Mouse (Mus musculus): Measurements from ENCODE around the gene Gnb2. TPM values are rescaled to one million over a fixed set of nuclear protein-coding genes. Genes with fewer than 3 reads are reported as not detected.

Gnb2 gene
- polyA plus RNA-seq, 1 experiment from 2014 or later: 451 TPM

GRCm38 (mm10) chr5:137528247-137528968 lies 4.9 kb downstream of the Gnb2 start:
- Histone ChIP-seq H3K9ac (peak overlapping the region; percentile 21; the same call in 1 of the 2 replicates), H3K9me3 (replicated peaks) (no peaks in the 10 kb centered on the region), H3K4me2 (replicated peaks) (no peak overlapping the region), H3K4me1 (peaks cover 45% of the 10 kb centered on the region), H3K27ac (replicated peaks) (peak overlapping the region; percentile 22; the same call in 1 of the 2 replicates), H3K36me3 (peaks cover 65% of the 10 kb centered on the region), H3K4me3 (replicated peaks) (no peak overlapping the region), H3K27me3 (no peaks in the 10 kb centered on the region)
- WGBS: 80% methylated on average over 22 of the region's 22 CpGs
- no peak for ATAC-seq (ENCODE audit: insufficient number of reproducible peaks, low FRiP score, low TSS enrichment, low read depth)

DNA sequence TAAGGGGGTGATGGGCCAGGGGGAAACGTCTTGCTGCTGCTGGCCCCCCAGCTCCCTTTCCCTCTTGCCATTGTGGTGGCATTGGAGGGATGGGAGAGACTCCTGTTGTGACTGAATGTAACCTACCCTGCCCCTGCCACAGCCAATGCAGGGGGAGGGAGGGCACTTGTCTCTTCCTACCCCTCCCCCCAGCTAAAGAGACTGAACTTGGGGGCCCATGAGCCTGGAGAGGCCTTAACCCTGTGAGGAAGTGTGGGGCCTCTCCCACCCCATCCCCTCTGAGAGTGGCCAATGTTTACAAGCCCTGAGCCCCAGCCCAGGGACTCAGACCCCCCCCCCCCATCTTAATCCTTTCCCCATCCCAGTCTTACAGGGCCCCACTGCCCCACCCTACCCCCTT lies 5.9 kb downstream of the Gnb2 start:
- Histone ChIP-seq H3K9ac (no peak overlapping the region), H3K4me2 (replicated peaks) (no peak overlapping the region), H3K4me1 (peaks cover 45% of the 10 kb centered on the region), H3K27ac (replicated peaks) (no peak overlapping the region), H3K9me3 (replicated peaks) (no peaks in the 10 kb centered on the region), H3K4me3 (replicated peaks) (no peak overlapping the region), H3K36me3 (peaks cover 75% of the 10 kb centered on the region), H3K27me3 (no peaks in the 10 kb centered on the region)
- WGBS: 59% methylated on average over 1 of the region's 1 CpGs
- ATAC-seq (ENCODE audit: insufficient number of reproducible peaks, low FRiP score, low TSS enrichment, low read depth): no peak

- no peak overlapping the region for H3K4me2 ChIP-seq (replicated peaks)
- no peaks in the 10 kb centered on the region for H3K9me3 ChIP-seq (replicated peaks)
- no peak overlapping the region for H3K4me3 ChIP-seq (replicated peaks)
- no peak overlapping the region for H3K9ac ChIP-seq
- H3K27ac ChIP-seq (replicated peaks): 0 out of 2 replicates have a peak overlapping the region, but pooled peaks have one; percentile 41
- WGBS: 56% methylated on average over 16 of the region's 16 CpGs
- no peaks in the 10 kb centered on the region for H3K27me3 ChIP-seq
- peaks cover 86% of the 10 kb centered on the region for H3K36me3 ChIP-seq
- H3K4me1 ChIP-seq: peaks cover 45% of the 10 kb centered on the region
- ATAC-seq (ENCODE audit: insufficient number of reproducible peaks, low FRiP score, low TSS enrichment, low read depth): no peak
Observed at GRCm38 (mm10) chr5:137526192-137526936, 6.9 kb downstream of the Gnb2 start.

- no peak overlapping the region for H3K4me2 ChIP-seq (replicated peaks)
- H3K36me3 ChIP-seq: peaks cover 94% of the 10 kb centered on the region
- no peaks in the 10 kb centered on the region for H3K9me3 ChIP-seq (replicated peaks)
- H3K4me1 ChIP-seq: peaks cover 43% of the 10 kb centered on the region
- WGBS: 77% methylated on average over 16 of the region's 16 CpGs
- ATAC-seq (ENCODE audit: insufficient number of reproducible peaks, low FRiP score, low TSS enrichment, low read depth): no peak
- no peak overlapping the region for H3K9ac ChIP-seq
- no peak overlapping the region for H3K4me3 ChIP-seq (replicated peaks)
- no peaks in the 10 kb centered on the region for H3K27me3 ChIP-seq
- H3K27ac ChIP-seq (replicated peaks): peak overlapping the region; percentile 17; the same call in 1 of the 2 replicates
Observed at GRCm38 (mm10) chr5:137525511-137525910, 7.8 kb downstream of the Gnb2 start.

DNA sequence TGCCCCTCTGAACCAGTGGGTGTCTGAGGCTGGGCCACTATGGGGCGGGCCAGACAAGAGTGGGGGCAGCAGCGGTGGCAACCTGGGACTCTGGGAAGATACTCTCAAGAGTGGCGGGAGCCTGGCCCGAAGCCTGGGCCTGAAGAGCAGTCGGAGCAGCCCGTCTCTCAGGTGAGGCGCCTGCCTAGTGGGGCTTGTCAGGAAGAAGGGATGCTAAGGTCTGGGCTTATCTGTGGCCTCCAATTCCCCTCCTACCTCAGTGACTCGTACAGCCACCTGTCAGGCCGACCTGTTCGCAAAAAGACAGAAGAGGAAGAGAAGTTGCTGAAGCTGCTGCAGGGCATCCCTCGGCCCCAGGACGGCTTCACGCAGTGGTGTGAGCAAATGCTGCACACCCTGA lies 8.6 kb downstream of the Gnb2 start:
- H3K27me3 ChIP-seq: no peaks in the 10 kb centered on the region
- peaks cover 35% of the 10 kb centered on the region for H3K4me1 ChIP-seq
- ATAC-seq (ENCODE audit: insufficient number of reproducible peaks, low FRiP score, low TSS enrichment, low read depth): no peak
- peak overlapping the region; percentile 17; the same call in 1 of the 2 replicates for H3K27ac ChIP-seq (replicated peaks)
- H3K4me2 ChIP-seq (replicated peaks): no peak overlapping the region
- 86% methylated on average over 13 of the region's 13 CpGs for WGBS
- no peaks in the 10 kb centered on the region for H3K9me3 ChIP-seq (replicated peaks)
- H3K36me3 ChIP-seq: peaks cover 97% of the 10 kb centered on the region
- H3K9ac ChIP-seq: no peak overlapping the region
- H3K4me3 ChIP-seq (replicated peaks): no peak overlapping the region

GRCm38 (mm10) chr5:137524251-137524515 lies 9.1 kb downstream of the Gnb2 start:
- Histone ChIP-seq H3K27me3 (no peaks in the 10 kb centered on the region), H3K36me3 (peaks cover 97% of the 10 kb centered on the region), H3K4me2 (replicated peaks) (no peak overlapping the region), H3K9ac (no peak overlapping the region), H3K27ac (replicated peaks) (no peak overlapping the region), H3K4me1 (peaks cover 30% of the 10 kb centered on the region), H3K4me3 (replicated peaks) (no peak overlapping the region), H3K9me3 (replicated peaks) (no peaks in the 10 kb centered on the region)
- ATAC-seq (ENCODE audit: insufficient number of reproducible peaks, low FRiP score, low TSS enrichment, low read depth): no peak
- WGBS: 85% methylated on average over 8 of the region's 8 CpGs

GRCm38 (mm10) chr5:137523396-137524250 lies 9.7 kb downstream of the Gnb2 start:
- H3K27me3 ChIP-seq: no peaks in the 10 kb centered on the region
- H3K36me3 ChIP-seq: peaks cover 97% of the 10 kb centered on the region
- 82% methylated on average over 25 of the region's 25 CpGs for WGBS
- no peak overlapping the region for H3K27ac ChIP-seq (replicated peaks)
- no peaks in the 10 kb centered on the region for H3K9me3 ChIP-seq (replicated peaks)
- ATAC-seq (ENCODE audit: insufficient number of reproducible peaks, low FRiP score, low TSS enrichment, low read depth): no peak
- H3K4me3 ChIP-seq (replicated peaks): no peak overlapping the region
- no peak overlapping the region for H3K4me2 ChIP-seq (replicated peaks)
- no peak overlapping the region for H3K9ac ChIP-seq
- peaks cover 24% of the 10 kb centered on the region for H3K4me1 ChIP-seq

GRCm38 (mm10) chr5:137522711-137523110 lies 10.6 kb downstream of the Gnb2 start:
- WGBS: 74% methylated on average over 11 of the region's 11 CpGs
- Histone ChIP-seq H3K27ac (replicated peaks) (no peak overlapping the region), H3K4me1 (peaks cover 17% of the 10 kb centered on the region; the same call in 1 of the 2 replicates), H3K36me3 (peaks cover 97% of the 10 kb centered on the region), H3K4me2 (replicated peaks) (no peak overlapping the region), H3K27me3 (no peaks in the 10 kb centered on the region), H3K4me3 (replicated peaks) (no peak overlapping the region), H3K9me3 (replicated peaks) (no peaks in the 10 kb centered on the region), H3K9ac (no peak overlapping the region)
- ATAC-seq (ENCODE audit: insufficient number of reproducible peaks, low FRiP score, low TSS enrichment, low read depth): no peak

DNA sequence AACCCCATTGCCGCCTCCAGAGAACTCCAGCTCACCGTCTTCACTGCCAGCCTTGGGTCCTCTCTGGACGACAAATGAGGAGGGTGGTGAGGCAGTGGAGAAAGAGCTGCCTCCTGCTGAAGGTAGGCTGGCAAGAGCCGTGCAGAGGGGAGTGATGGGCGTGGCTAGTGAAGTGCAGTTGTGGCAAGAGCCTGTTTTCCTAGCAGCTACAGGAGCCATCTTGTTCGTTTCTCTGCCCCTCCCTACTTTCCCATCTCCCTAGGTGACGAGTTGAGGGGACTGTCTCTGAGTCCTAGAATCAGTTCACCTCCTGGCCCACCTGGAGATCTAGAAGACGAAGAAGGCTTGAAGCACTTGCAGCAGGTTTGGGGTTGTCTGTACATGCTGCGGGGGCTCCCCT lies 11.4 kb downstream of the Gnb2 start:
- ATAC-seq (ENCODE audit: insufficient number of reproducible peaks, low FRiP score, low TSS enrichment, low read depth): no peak
- Histone ChIP-seq H3K9ac (no peak overlapping the region), H3K9me3 (replicated peaks) (no peaks in the 10 kb centered on the region), H3K4me2 (replicated peaks) (no peak overlapping the region), H3K4me1 (peaks cover 12% of the 10 kb centered on the region; the same call in 1 of the 2 replicates), H3K27me3 (no peaks in the 10 kb centered on the region), H3K36me3 (peaks cover 93% of the 10 kb centered on the region), H3K4me3 (replicated peaks) (no peak overlapping the region), H3K27ac (replicated peaks) (no peak overlapping the region)
- 78% methylated on average over 9 of the region's 9 CpGs for WGBS

GRCm38 (mm10) chr5:137519691-137520550 lies 13.4 kb downstream of the Gnb2 start:
- H3K27ac ChIP-seq (replicated peaks): no peak overlapping the region
- H3K4me2 ChIP-seq (replicated peaks): no peak overlapping the region
- ATAC-seq (ENCODE audit: insufficient number of reproducible peaks, low FRiP score, low TSS enrichment, low read depth): no peak
- WGBS: 89% methylated on average over 27 of the region's 27 CpGs
- H3K4me3 ChIP-seq (replicated peaks): no peak overlapping the region
- no peak overlapping the region for H3K9ac ChIP-seq
- peaks cover 5% of the 10 kb centered on the region; the same call in 1 of the 2 replicates for H3K4me1 ChIP-seq
- no peaks in the 10 kb centered on the region for H3K9me3 ChIP-seq (replicated peaks)
- H3K36me3 ChIP-seq: peaks cover 83% of the 10 kb centered on the region
- H3K27me3 ChIP-seq: no peaks in the 10 kb centered on the region
